Mouse (Mus musculus): ENCODE results near the gene Zbtb7b.

Gene Zbtb7b

GRCm38 (mm10) chr3:89339416-89339815, 55.2 kb downstream of the Zbtb7b start:
- intact Hi-C loops (cut with DNase I) = no loop called here

GRCm38 (mm10) chr3:89337721-89338578, 56.6 kb downstream of the Zbtb7b start, which contains the start of gene Efna4:
Efna4 (minus strand) TSS chr3:89338028.
- intact Hi-C loops (cut with DNase I) = no loop called here

GRCm38 (mm10) chr3:89337062-89337720, 57.4 kb downstream of the Zbtb7b start:
- intact Hi-C loops (cut with DNase I) = no loop called here

GRCm38 (mm10) chr3:89336529-89336928, 58.0 kb downstream of the Zbtb7b start:
- intact Hi-C loops (cut with DNase I) = no loop called here

- intact Hi-C loops (cut with DNase I) = no loop called here
Measured at GRCm38 (mm10) chr3:89333053-89333452, 61.5 kb downstream of the Zbtb7b start.

- intact Hi-C loops (cut with DNase I) = no loop called here
Measured at GRCm38 (mm10) chr3:89332476-89332875, 62.1 kb downstream of the Zbtb7b start.

- intact Hi-C loops (cut with DNase I) = no loop called here
Measured at GRCm38 (mm10) chr3:89332013-89332412, 62.6 kb downstream of the Zbtb7b start.

- intact Hi-C loops (cut with DNase I) = no loop called here
Measured at GRCm38 (mm10) chr3:89331561-89331960, 63.0 kb downstream of the Zbtb7b start.

GRCm38 (mm10) chr3:89330948-89331347, 63.6 kb downstream of the Zbtb7b start:
- intact Hi-C loops (cut with DNase I) = no loop called here

GRCm38 (mm10) chr3:89330346-89330745, 64.2 kb downstream of the Zbtb7b start:
- intact Hi-C loops (cut with DNase I) = no loop called here

- intact Hi-C loops (cut with DNase I) = no loop called here
Measured at GRCm38 (mm10) chr3:89328623-89329022, 66.0 kb downstream of the Zbtb7b start.

Data from adrenal gland (tissue).